Mouse (Mus musculus) G1E (cell line): ENCODE data around the gene Foxn1.

Experiments
- CTCF ChIP-seq: IDR thresholded peaks from 2 replicates; pipeline ENCODE4 v1.5.1; 2012; ENCODE audit warnings: low read depth, low read length, inconsistent platforms, mixed read lengths
- GATA1 ChIP-seq: IDR thresholded peaks from 2 replicates; pipeline ENCODE4 v1.6.1; 2012; ENCODE audit warnings: borderline replicate concordance, low read length, inconsistent platforms, mixed read lengths
- GATA2 ChIP-seq: IDR thresholded peaks from 2 replicates; pipeline ENCODE4 v1.6.1; 2012; ENCODE audit warnings: low read depth, low read length, inconsistent platforms, borderline replicate concordance

DNA sequence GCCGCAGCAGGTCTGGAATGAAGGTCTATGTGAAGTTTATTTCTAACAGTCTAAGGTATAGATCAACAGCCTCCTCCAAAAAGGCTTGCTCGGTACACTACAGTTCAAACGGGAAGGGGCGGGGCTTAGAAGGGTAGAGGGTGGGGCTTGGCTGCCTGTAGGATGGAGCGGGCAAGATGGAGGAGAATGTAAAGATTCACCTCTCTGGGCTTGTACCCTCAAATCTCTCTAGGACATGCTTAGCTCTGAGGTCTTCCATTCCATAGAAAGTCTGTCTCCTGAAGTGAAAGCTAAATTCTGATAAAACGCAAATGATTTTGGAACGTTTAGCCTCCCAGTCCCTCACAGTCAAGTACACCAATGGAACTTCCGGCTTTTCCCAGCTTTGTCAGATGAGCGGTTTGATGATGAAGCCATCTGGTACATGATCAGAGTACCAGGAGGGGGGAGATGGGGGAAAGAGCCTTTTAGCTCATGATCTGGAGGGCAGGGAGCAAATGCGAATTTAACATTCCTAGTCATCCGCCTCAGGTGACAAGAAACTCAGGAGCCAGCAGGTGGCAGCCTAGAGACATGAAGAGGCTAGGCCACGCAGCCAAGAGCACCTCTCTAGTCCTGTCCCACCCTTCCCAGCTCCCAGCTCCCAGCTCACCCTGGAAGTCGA lies 26.1 kb downstream of the Foxn1 start:
- TF ChIP-seq CTCF = peak; percentile 38
- TF ChIP-seq GATA1 = no peak
- TF ChIP-seq GATA2 = no peak
